Mouse (Mus musculus) C2C12 (cell line): Measurements from ENCODE around the gene Nipbl.

ENCODE experiments used
- CTCF ChIP-seq: IDR thresholded peaks from one replicate; pipeline ENCODE4 v1.5.1; 2011; ENCODE audit not compliant: control insufficient read depth, insufficient read depth, insufficient read length
- FOSL1 ChIP-seq: IDR thresholded peaks from one replicate; pipeline ENCODE4 v1.8.0; 2011; ENCODE audit warnings: mild to moderate bottlenecking, low read length; ENCODE audit not compliant: poor library complexity, insufficient read depth, severe bottlenecking
- MAX ChIP-seq: IDR thresholded peaks from one replicate; pipeline ENCODE4 v1.6.1; 2011; ENCODE audit warnings: mild to moderate bottlenecking, control low read depth
- MYOD1 ChIP-seq: IDR thresholded peaks from one replicate; pipeline ENCODE4 v1.6.1; 2011; ENCODE audit warnings: low read depth; ENCODE audit not compliant: control insufficient read depth, insufficient read length
- MYOG ChIP-seq: IDR thresholded peaks from one replicate; pipeline ENCODE4 v1.6.1; 2011; ENCODE audit not compliant: control insufficient read depth, insufficient read length; ENCODE audit errors: extremely low read depth
- USF1 ChIP-seq: IDR thresholded peaks from one replicate; pipeline ENCODE4 v1.6.1; 2011; ENCODE audit warnings: low read depth, mild to moderate bottlenecking, control low read depth, moderate library complexity

GRCm38 (mm10) chr15:8305474-8305873, 138.8 kb downstream of the Nipbl start:
- TF ChIP-seq CTCF (no peak), MAX (no peak), USF1 (no peak), MYOG (no peak), MYOD1 (no peak), FOSL1 (no peak)
